Mouse (Mus musculus): ENCODE data around the gene Defb35. TPM values are rescaled to one million over a fixed set of nuclear protein-coding genes. Genes with fewer than 3 reads are reported as not detected.
"Not testable (repeated sequence)": the region's sequence is repeated elsewhere in the genome, so short reads cannot be mapped to it uniquely, and the experiment has no call there.

Defb35 gene
- not detected in 2 replicates for polyA plus RNA-seq (2012; ENCODE audit: insufficient read depth, low replicate concordance)

GRCm38 (mm10) chr8:21938052-21938451, at the start of gene Defb35:
TSS of gene Defb35 (plus strand) at chr8:21938352.
- not testable (repeated sequence) for H3K9me3 ChIP-seq; H3K4me1 ChIP-seq; H3K36me3 ChIP-seq (replicated peaks; ENCODE audit: low read length); H3K4me3 ChIP-seq (replicated peaks); H3K27me3 ChIP-seq (replicated peaks)

GRCm38 (mm10) chr8:21906290-21906689, 31.9 kb upstream of the Defb35 start, which contains the start of gene Defb11:
TSS of gene Defb11 (minus strand) at chr8:21906412.
- not testable (repeated sequence) for H3K4me3 ChIP-seq (replicated peaks); H3K27me3 ChIP-seq (replicated peaks); H3K36me3 ChIP-seq (replicated peaks; ENCODE audit: low read length); H3K4me1 ChIP-seq; H3K9me3 ChIP-seq

DNA sequence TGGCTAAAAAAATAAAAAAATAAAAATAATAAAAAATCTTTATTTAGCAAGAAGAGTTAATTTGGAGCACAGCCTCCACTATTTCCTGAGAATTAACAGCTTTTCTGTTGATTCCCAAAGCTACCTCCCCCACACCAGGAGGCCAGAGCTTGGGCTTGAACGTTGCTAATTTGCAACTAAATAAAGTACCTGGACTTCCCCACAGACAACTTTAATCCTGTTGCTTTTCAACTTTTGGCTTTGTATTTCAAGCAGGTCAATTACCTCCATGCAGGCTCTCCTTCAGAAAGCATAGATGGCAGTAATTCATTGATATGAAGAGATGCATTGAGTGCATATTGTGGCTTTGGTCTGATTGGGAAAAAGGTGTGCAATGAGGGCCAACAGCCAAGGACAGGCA, 26.2 kb upstream of the Defb35 start:
- TF ChIP-seq FLI1 (IDR thresholded peaks at IDR 0.05; ENCODE audit: low read length) = no peak
- TF ChIP-seq GATA1 (IDR thresholded peaks at IDR 0.05; ENCODE audit: borderline replicate concordance, low read length) = no peak
- Histone ChIP-seq H3K4me1 (no peaks in the 10 kb centered on the region), H3K27me3 (replicated peaks) (no peaks in the 10 kb centered on the region), H3K9me3 (no peaks in the 10 kb centered on the region), H3K4me3 (replicated peaks) (no peak overlapping the region), H3K36me3 (replicated peaks; ENCODE audit: low read length) (no peaks in the 10 kb centered on the region)

GRCm38 (mm10) chr8:21912554-21912953, 25.6 kb upstream of the Defb35 start:
- Histone ChIP-seq H3K27me3 (replicated peaks) (no peaks in the 10 kb centered on the region), H3K9me3 (no peaks in the 10 kb centered on the region), H3K4me1 (no peaks in the 10 kb centered on the region), H3K36me3 (replicated peaks; ENCODE audit: low read length) (no peaks in the 10 kb centered on the region), H3K4me3 (replicated peaks) (no peak overlapping the region)
- TF ChIP-seq FLI1 (IDR thresholded peaks at IDR 0.05; ENCODE audit: low read length) (no peak), GATA1 (IDR thresholded peaks at IDR 0.05; ENCODE audit: borderline replicate concordance, low read length) (no peak)

DNA sequence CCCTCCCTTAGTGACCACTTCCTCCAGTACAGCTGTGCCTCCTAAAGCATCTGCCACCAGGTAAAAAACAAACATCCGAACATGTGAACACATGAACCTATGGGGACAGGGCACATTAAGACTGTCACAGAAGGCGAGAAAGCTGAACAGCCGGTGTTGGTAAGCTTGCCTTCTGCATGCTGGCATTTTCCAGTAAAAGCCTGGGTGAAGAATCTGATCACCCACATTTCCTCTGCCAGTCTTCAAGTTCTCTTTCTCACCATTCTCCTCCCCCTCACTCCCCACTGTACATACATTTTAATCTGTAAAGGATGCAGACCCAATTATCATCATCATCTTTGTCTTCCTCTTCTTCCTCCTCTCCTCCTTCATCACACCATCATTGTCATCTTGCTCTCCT, 22.5 kb upstream of the Defb35 start:
- Histone ChIP-seq H3K36me3 (replicated peaks; ENCODE audit: low read length) (no peaks in the 10 kb centered on the region), H3K4me1 (no peaks in the 10 kb centered on the region), H3K4me3 (replicated peaks) (no peak overlapping the region), H3K27me3 (replicated peaks) (no peaks in the 10 kb centered on the region), H3K9me3 (no peaks in the 10 kb centered on the region)
- no peak for TF ChIP-seq FLI1 (IDR thresholded peaks at IDR 0.05; ENCODE audit: low read length)
- no peak for TF ChIP-seq GATA1 (IDR thresholded peaks at IDR 0.05; ENCODE audit: borderline replicate concordance, low read length)

DNA sequence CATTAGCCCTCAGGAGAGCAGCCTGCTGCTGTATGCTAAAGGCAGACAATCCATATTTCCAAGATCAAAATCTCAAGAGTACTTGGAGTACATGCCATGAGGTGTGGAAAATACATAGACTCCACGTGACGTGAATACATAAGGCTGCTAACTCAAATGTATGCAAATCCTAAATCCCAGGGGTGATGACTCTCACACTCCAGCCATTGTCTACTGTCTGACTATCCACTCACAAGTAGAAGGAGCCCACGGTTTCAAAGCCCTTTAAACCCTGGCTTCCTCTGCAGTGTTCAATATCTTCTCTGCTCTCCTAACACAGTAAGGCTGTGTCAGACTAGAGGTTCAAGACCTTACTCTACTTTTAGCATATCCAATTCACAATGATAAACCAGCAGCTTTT, 7.4 kb upstream of the Defb35 start:
- H3K4me3 ChIP-seq (replicated peaks); H3K9me3 ChIP-seq: not testable (repeated sequence)

GRCm38 (mm10) chr8:21932610-21933009, 5.5 kb upstream of the Defb35 start, which contains the start of gene Defb15:
TSS of gene Defb15 (minus strand) at chr8:21932710.
- no peaks in the 10 kb centered on the region for H3K36me3 ChIP-seq (replicated peaks; ENCODE audit: low read length)

More for the DNA sequence above, 7.4 kb upstream of the Defb35 start:
- not testable (repeated sequence) for H3K4me1 ChIP-seq; H3K27me3 ChIP-seq (replicated peaks); H3K36me3 ChIP-seq (replicated peaks; ENCODE audit: low read length)

GRCm38 (mm10) chr8:21946462-21946861, 8.3 kb downstream of the Defb35 start, which contains the start of gene Defb13:
TSS of gene Defb13 (plus strand) at chr8:21946762.
- no peak within 1 kb of the TSS for H3K4me3 ChIP-seq (replicated peaks)
- no peaks in the 10 kb centered on the region for H3K9me3 ChIP-seq
- H3K27me3 ChIP-seq (replicated peaks) = no peaks in the 10 kb centered on the region
- TF ChIP-seq FLI1 (IDR thresholded peaks at IDR 0.05; ENCODE audit: low read length) (no peak), GATA1 (IDR thresholded peaks at IDR 0.05; ENCODE audit: borderline replicate concordance, low read length) (no peak)
- H3K4me1 ChIP-seq = no peaks in the 10 kb centered on the region
- H3K36me3 ChIP-seq (replicated peaks; ENCODE audit: low read length) = no peaks in the 10 kb centered on the region

More at GRCm38 (mm10) chr8:21932610-21933009, 5.5 kb upstream of the Defb35 start, which contains the start of gene Defb15:
- TF ChIP-seq GATA1 (IDR thresholded peaks at IDR 0.05; ENCODE audit: borderline replicate concordance, low read length) (no peak), FLI1 (IDR thresholded peaks at IDR 0.05; ENCODE audit: low read length) (no peak)
- H3K4me3 ChIP-seq (replicated peaks) = no peak within 1 kb of the TSS
- H3K4me1 ChIP-seq = no peaks in the 10 kb centered on the region
- no peaks in the 10 kb centered on the region for H3K27me3 ChIP-seq (replicated peaks)
- no peaks in the 10 kb centered on the region for H3K9me3 ChIP-seq

DNA sequence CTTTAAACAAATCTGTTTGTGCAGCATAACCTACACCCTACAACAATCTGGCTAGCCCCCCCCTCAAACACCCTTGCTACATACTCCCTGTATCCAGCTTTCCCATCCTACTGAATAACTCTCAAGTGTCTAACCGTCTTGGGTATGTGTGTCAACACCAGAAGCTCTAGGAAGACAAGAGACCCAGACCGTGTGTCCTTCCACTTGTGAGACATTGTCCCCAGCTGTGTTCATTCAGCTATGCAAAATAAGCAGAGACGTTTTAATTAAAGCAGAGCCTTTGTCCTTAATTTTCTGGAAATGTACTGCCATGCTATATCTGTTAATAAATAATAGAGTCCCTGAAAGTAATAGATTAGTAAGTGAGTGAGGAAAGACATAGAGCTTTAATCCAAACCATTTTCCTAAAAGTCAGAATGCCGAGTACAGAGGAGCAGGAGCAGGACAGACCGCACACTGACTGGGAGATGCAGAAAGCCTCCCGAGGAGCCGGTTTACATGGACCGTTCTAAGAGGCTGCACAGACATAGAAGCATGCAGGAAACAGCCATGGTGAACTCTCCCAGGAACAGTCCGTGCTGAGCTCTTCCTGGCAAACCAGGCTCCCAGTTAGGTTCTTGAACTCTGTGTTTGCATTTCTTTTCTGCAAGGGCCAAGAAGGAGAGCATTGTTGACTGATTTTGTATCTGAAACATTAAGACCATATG, 9.3 kb downstream of the Defb35 start:
- Histone ChIP-seq H3K27me3 (replicated peaks) (no peaks in the 10 kb centered on the region), H3K36me3 (replicated peaks; ENCODE audit: low read length) (no peaks in the 10 kb centered on the region), H3K4me1 (no peaks in the 10 kb centered on the region), H3K4me3 (replicated peaks) (no peak overlapping the region), H3K9me3 (no peaks in the 10 kb centered on the region)
- TF ChIP-seq GATA1 (IDR thresholded peaks at IDR 0.05; ENCODE audit: borderline replicate concordance, low read length) = no peak
- no peak for TF ChIP-seq FLI1 (IDR thresholded peaks at IDR 0.05; ENCODE audit: low read length)

DNA sequence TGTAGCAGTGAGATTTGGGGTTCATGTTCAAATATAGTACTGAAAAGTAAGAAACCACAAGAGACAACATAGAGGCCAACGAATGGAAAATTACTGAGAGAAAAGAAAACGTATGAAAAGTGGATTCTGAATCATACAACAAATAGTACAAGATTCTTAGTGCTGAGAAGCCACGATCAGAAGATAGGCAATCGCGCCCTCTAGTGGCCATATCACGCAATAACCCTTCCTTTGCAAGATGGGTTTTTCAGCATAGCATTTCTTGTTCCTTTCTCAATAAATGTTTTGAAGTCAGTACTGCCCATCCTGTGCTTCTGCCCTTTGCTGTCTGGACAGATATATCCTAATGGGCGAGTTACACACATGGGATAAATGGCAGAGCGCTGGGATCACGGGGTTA, 17.2 kb downstream of the Defb35 start:
- H3K9me3 ChIP-seq = no peaks in the 10 kb centered on the region
- no peaks in the 10 kb centered on the region for H3K4me1 ChIP-seq
- H3K4me3 ChIP-seq (replicated peaks) = no peak overlapping the region
- TF ChIP-seq GATA1 (IDR thresholded peaks at IDR 0.05; ENCODE audit: borderline replicate concordance, low read length) (no peak), FLI1 (IDR thresholded peaks at IDR 0.05; ENCODE audit: low read length) (no peak)
- H3K36me3 ChIP-seq (replicated peaks; ENCODE audit: low read length) = no peaks in the 10 kb centered on the region
- H3K27me3 ChIP-seq (replicated peaks) = no peaks in the 10 kb centered on the region

DNA sequence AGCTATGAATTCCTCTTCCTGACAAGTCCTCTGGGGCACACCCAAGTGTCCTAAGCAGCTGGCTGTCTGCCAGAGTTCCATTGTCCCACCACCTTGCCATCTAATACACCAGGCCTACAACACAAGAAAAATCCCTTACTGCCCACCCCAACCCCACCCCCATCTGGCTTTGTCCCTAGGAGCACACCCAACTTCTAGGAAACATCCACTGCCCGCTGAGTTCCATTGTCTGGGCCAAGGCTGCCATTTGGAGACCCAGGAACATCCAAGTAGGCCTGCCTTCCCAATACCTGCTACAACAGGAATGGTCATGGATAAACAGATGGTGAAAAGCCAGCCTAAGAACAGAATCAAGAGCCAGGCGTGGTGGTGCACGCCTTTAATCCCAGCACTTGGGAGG, 18.2 kb downstream of the Defb35 start:
- H3K4me1 ChIP-seq = no peaks in the 10 kb centered on the region
- no peaks in the 10 kb centered on the region for H3K36me3 ChIP-seq (replicated peaks; ENCODE audit: low read length)
- no peaks in the 10 kb centered on the region for H3K9me3 ChIP-seq
- no peaks in the 10 kb centered on the region for H3K27me3 ChIP-seq (replicated peaks)
- TF ChIP-seq FLI1 (IDR thresholded peaks at IDR 0.05; ENCODE audit: low read length) (no peak), GATA1 (IDR thresholded peaks at IDR 0.05; ENCODE audit: borderline replicate concordance, low read length) (no peak)
- no peak overlapping the region for H3K4me3 ChIP-seq (replicated peaks)
